ENCODE assay signal across 29 mouse cellular contexts in the genomic region with DNA sequence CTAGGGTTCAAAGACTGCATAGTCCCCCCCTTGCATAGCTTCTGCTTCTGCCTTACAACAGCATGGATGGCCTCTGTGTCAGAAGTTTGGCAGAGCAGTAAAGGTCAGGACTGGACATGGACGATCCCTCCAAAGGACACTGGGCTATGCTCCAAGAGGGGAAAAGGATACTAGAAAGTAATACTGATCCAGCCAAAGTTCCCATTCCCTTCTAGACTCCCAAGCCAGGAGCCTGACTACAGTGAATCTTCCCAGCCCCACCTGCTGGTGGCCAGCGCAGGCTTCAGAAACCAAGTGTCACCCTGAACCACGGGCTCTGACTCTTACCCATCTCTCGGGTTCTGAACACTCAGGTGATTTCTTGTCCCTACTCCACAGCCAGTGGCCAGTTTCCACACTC. TPM values are rescaled to one million over a fixed set of nuclear protein-coding genes. Genes with fewer than 3 reads are reported as not detected.
DNase-seq lines count a peak whose midpoint lies in the region; ATAC-seq and TF ChIP-seq lines count a peak whose summit lies in the region.
"Had no signal": no experiment of that assay in that cellular context is flagged by ENCODE, and none has a peak within 500 bp of the region (broad histone marks: within the 10 kb centered on the region; RNA-seq: fewer than 3 reads in every experiment).

No protein-coding gene starts in this region.

- no peaks in the 10 kb centered on the region for H3K79me2 ChIP-seq in liver, adult 2 months (ENCODE audit: control insufficient read depth, insufficient read depth, low read length)

- ATAC-seq in liver, postnatal 0 days, result no peak
- ATAC-seq in limb, embryonic 13.5 days (ENCODE audit: low FRiP score, low read depth), result no peak
- ATAC-seq: forebrain, embryonic 16.5 days; hindbrain, embryonic 16.5 days had no signal

- H3K27me3 ChIP-seq in heart, embryonic 10.5 days (ENCODE audit: insufficient read depth, poor library complexity, severe bottlenecking), result peaks cover 71% of the 10 kb centered on the region
- no peaks in the 10 kb centered on the region for H3K27me3 ChIP-seq in liver, adult 2 months (ENCODE audit: control insufficient read depth, insufficient read depth, low read length)
- H3K27me3 ChIP-seq in liver, postnatal 0 days (ENCODE audit: insufficient read depth, low read length), result no peaks in the 10 kb centered on the region
- H3K27me3 ChIP-seq in limb, embryonic 13.5 days, result peaks cover 22% of the 10 kb centered on the region; the same call in 1 of the 2 replicates
- H3K27me3 ChIP-seq: lung, embryonic 15.5 days had no signal

- no peak overlapping the region for H3K4me3 ChIP-seq in heart, embryonic 10.5 days
- H3K4me3 ChIP-seq in liver, adult 2 months (ENCODE audit: insufficient read depth, low read depth, low read length), result no peak overlapping the region
- no peak overlapping the region for H3K4me3 ChIP-seq in liver, postnatal 0 days (ENCODE audit: low read depth, low read length)
- no peak overlapping the region for H3K4me3 ChIP-seq in limb, embryonic 13.5 days
- H3K4me3 ChIP-seq: embryonic facial prominence, embryonic 15.5 days; heart, embryonic 15.5 days; layer of hippocampus, adult 2 months; liver, embryonic 13.5 days; lung, embryonic 15.5 days; midbrain, embryonic 12.5 days had no signal

- no peak for TF ChIP-seq EP300 in liver, postnatal 0 days (IDR thresholded peaks at IDR 0.05; ENCODE audit: low read depth)

- WGBS in heart, embryonic 10.5 days, result 71% methylated on average over 4 of the region's 4 CpGs
- WGBS in liver, adult 2 months, result 57% methylated on average over 4 of the region's 4 CpGs
- WGBS in liver, postnatal 0 days (ENCODE audit: insufficient replicate concordance), result 74% methylated on average over 4 of the region's 4 CpGs
- 74% methylated on average over 4 of the region's 4 CpGs for whole genome bisulfite sequencing in limb, embryonic 13.5 days

- TF ChIP-seq CTCF in liver, adult 2 months (IDR thresholded peaks at IDR 0.05; ENCODE audit: low read depth, low read length), result no peak
- TF ChIP-seq CTCF in liver, postnatal 0 days (IDR thresholded peaks at IDR 0.05; ENCODE audit: low read depth), result no peak

- no peak overlapping the region for H3K4me2 ChIP-seq in liver, postnatal 0 days (ENCODE audit: low read depth, low read length)
- 0 out of 2 replicates have a peak overlapping the region, but pooled peaks have one; percentile 2 for H3K4me2 ChIP-seq in limb, embryonic 13.5 days (replicated peaks)
- H3K4me2 ChIP-seq: embryonic facial prominence, embryonic 15.5 days; heart, embryonic 15.5 days; liver, embryonic 13.5 days; lung, embryonic 15.5 days; midbrain, embryonic 12.5 days had no signal

- TF ChIP-seq POLR2A in liver, adult 2 months (IDR thresholded peaks at IDR 0.05; ENCODE audit: extremely low read depth, insufficient read depth, low read length), result no peak

- H3K36me3 ChIP-seq in heart, embryonic 10.5 days, result no peaks in the 10 kb centered on the region
- no peaks in the 10 kb centered on the region for H3K36me3 ChIP-seq in liver, adult 2 months (ENCODE audit: control insufficient read depth, insufficient read depth, low read length)
- no peaks in the 10 kb centered on the region for H3K36me3 ChIP-seq in liver, postnatal 0 days (replicated peaks; ENCODE audit: insufficient read depth, low read length)
- no peaks in the 10 kb centered on the region for H3K36me3 ChIP-seq in limb, embryonic 13.5 days
- H3K36me3 ChIP-seq: embryonic facial prominence, embryonic 15.5 days; heart, embryonic 15.5 days; liver, embryonic 13.5 days; lung, embryonic 15.5 days; midbrain, embryonic 12.5 days had no signal

- no peak overlapping the region for H3K9ac ChIP-seq in liver, adult 2 months (ENCODE audit: low read depth, low read length)
- H3K9ac ChIP-seq in liver, postnatal 0 days (replicated peaks), result no peak overlapping the region
- no peak overlapping the region for H3K9ac ChIP-seq in limb, embryonic 13.5 days
- H3K9ac ChIP-seq: embryonic facial prominence, embryonic 15.5 days; heart, embryonic 15.5 days; liver, embryonic 13.5 days; lung, embryonic 15.5 days; midbrain, embryonic 12.5 days had no signal

- intact Hi-C loops in gastrocnemius, postnatal 14 days (cut with DNase I; ENCODE audit: low total_unique reads), result no loop called here

- H3K4me1 ChIP-seq in heart, embryonic 10.5 days, result 0 out of 2 replicates have a peak, but pooled peaks cover 2% of the 10 kb centered on the region
- no peaks in the 10 kb centered on the region for H3K4me1 ChIP-seq in liver, adult 2 months (ENCODE audit: control insufficient read depth, insufficient read depth, low read length)
- no peaks in the 10 kb centered on the region for H3K4me1 ChIP-seq in liver, postnatal 0 days (ENCODE audit: insufficient read depth)
- H3K4me1 ChIP-seq in limb, embryonic 13.5 days, result peaks cover 94% of the 10 kb centered on the region
- H3K4me1 ChIP-seq: embryonic facial prominence, embryonic 15.5 days; heart, embryonic 15.5 days; liver, embryonic 13.5 days; midbrain, embryonic 12.5 days had no signal

- no peak overlapping the region for H3K27ac ChIP-seq in heart, embryonic 10.5 days
- no peak overlapping the region for H3K27ac ChIP-seq in liver, adult 2 months (replicated peaks; ENCODE audit: insufficient read depth, low read depth, low read length)
- no peak overlapping the region for H3K27ac ChIP-seq in liver, postnatal 0 days (ENCODE audit: low read depth)
- H3K27ac ChIP-seq in limb, embryonic 13.5 days, result peak overlapping the region; percentile 52; the same call in 1 of the 2 replicates
- H3K27ac ChIP-seq: embryonic facial prominence, embryonic 15.5 days; heart, embryonic 15.5 days; layer of hippocampus, adult 2 months; liver, embryonic 13.5 days; lung, embryonic 15.5 days; midbrain, embryonic 12.5 days had no signal

- no peaks in the 10 kb centered on the region for H3K9me3 ChIP-seq in heart, embryonic 10.5 days
- no peaks in the 10 kb centered on the region for H3K9me3 ChIP-seq in liver, postnatal 0 days (ENCODE audit: low read length)
- no peaks in the 10 kb centered on the region for H3K9me3 ChIP-seq in limb, embryonic 13.5 days
- H3K9me3 ChIP-seq: embryonic facial prominence, embryonic 15.5 days; heart, embryonic 15.5 days; liver, embryonic 13.5 days; lung, embryonic 15.5 days; midbrain, embryonic 12.5 days had no signal

- peak; percentile 57 for DNase-seq in heart, embryonic 10.5 days (ENCODE audit: low spot score)
- no peak for DNase-seq in heart, adult 8-10 months (ENCODE audit: low spot score)
- peak; percentile 70 for DNase-seq in liver, adult 2 months (ENCODE audit: extremely low read depth, low read depth, low spot score)
- DNase-seq in liver, postnatal 0 days, result no peak
- peak; percentile 34 for DNase-seq in gastrocnemius, postnatal 14 days
- DNase-seq in lung, postnatal 36 days, result no peak
- DNase-seq: adrenal gland, postnatal 36 days; B cell, adult 2 months; cerebellum, adult 11-12 months; cerebellum, postnatal 36 days; kidney, postnatal 10 days; layer of hippocampus, postnatal 36 days; liver, embryonic 13.5 days; retina, postnatal 1 day; thymus, adult 18-20 months had no signal

RNA-seq across cellular contexts. Expression of a gene that starts 39.9 kb away (rescaled TPM):
- not detected in 2 replicates for polyA plus RNA-seq in heart, embryonic 10.5 days (2016; fragmentation: Nextera tagmentation; extraction: Ambion mirVana)
- not detected for total RNA-seq in heart, adult 8-10 months (2022)
- total RNA-seq in liver, adult 2 months (2014; rRNA removed), result not detected in 2 replicates
- polyA plus RNA-seq in liver, adult 2 months (2012; rRNA removed), result not detected in 2 replicates
- not detected in 2 replicates for polyA plus RNA-seq in liver, postnatal 0 days (2015; fragmentation: Nextera tagmentation; extraction: Ambion mirVana)
- total RNA-seq in gastrocnemius, postnatal 14 days (2021), result not detected
- not detected in 2 replicates for polyA plus RNA-seq in limb, embryonic 13.5 days (2015; fragmentation: Nextera tagmentation; extraction: Ambion mirVana)
- total RNA-seq: adrenal gland, postnatal 36 days; hematopoietic stem cell, adult 5-6 weeks; layer of hippocampus, adult 2 months; layer of hippocampus, postnatal 36 days; left cerebral cortex, postnatal 36 days; monocyte, adult 5-6 weeks had no signal
- polyA plus RNA-seq: embryonic facial prominence, embryonic 15.5 days; forebrain, embryonic 16.5 days; heart, embryonic 15.5 days; hindbrain, embryonic 16.5 days; liver, embryonic 13.5 days; lung, embryonic 15.5 days; midbrain, embryonic 12.5 days; neural tube, embryonic 11.5 days; small intestine, adult 2 months; urinary bladder, adult 2 months had no signal

Comparison
In these comparisons a context has a peak if more than half of its experiments do, and no peak if none do; other contexts are left out.
1. DNase-seq: peak in heart, embryonic 10.5 days (single experiment), liver, adult 2 months (single experiment) and gastrocnemius, postnatal 14 days (single experiment); none in heart, adult 8-10 months (single experiment), liver, postnatal 0 days (single experiment) and lung, postnatal 36 days (single experiment).